Mouse (Mus musculus): ENCODE results near the gene Fbxo27. TPM values are rescaled to one million over a fixed set of nuclear protein-coding genes. Genes with fewer than 3 reads are reported as not detected.
A peak's percentile ranks its signal among the peaks of the same experiment; 100 is the strongest.

Fbxo27 gene
- polyA plus RNA-seq, 1 experiment: 1.7 TPM

GRCm38 (mm10) chr7:28732341-28733142 lies 39.9 kb downstream of the Fbxo27 start:
- H3K27me3 ChIP-seq (ENCODE audit: control insufficient read depth, insufficient read depth, low read length): no peaks in the 10 kb centered on the region
- H3K27ac ChIP-seq (ENCODE audit: insufficient read depth, low read depth, low read length): no peak overlapping the region
- TF ChIP-seq POLR2A (IDR thresholded peaks at IDR 0.05; ENCODE audit: low read depth, low read length): no peak
- no peak for TF ChIP-seq CTCF (IDR thresholded peaks at IDR 0.05; ENCODE audit: extremely low read depth, insufficient read length, insufficient replicate concordance, low read depth, low read length)
- H3K4me3 ChIP-seq (ENCODE audit: low read depth, low read length): peak overlapping the region; percentile 52
- 7% methylated on average over 58 of the region's 58 CpGs for WGBS
- peaks cover 8% of the 10 kb centered on the region for H3K4me1 ChIP-seq (ENCODE audit: control insufficient read depth, insufficient read depth, insufficient read length, low read length)
- H3K36me3 ChIP-seq (ENCODE audit: control insufficient read depth, insufficient read depth, low read length): no peaks in the 10 kb centered on the region

GRCm38 (mm10) chr7:28733211-28733610 lies 40.6 kb downstream of the Fbxo27 start:
- Histone ChIP-seq H3K27ac (ENCODE audit: insufficient read depth, low read depth, low read length) (no peak overlapping the region), H3K4me1 (ENCODE audit: control insufficient read depth, insufficient read depth, insufficient read length, low read length) (peaks cover 8% of the 10 kb centered on the region), H3K4me3 (ENCODE audit: low read depth, low read length) (peak overlapping the region; percentile 52), H3K36me3 (ENCODE audit: control insufficient read depth, insufficient read depth, low read length) (no peaks in the 10 kb centered on the region), H3K27me3 (ENCODE audit: control insufficient read depth, insufficient read depth, low read length) (no peaks in the 10 kb centered on the region)
- TF ChIP-seq CTCF (IDR thresholded peaks at IDR 0.05; ENCODE audit: extremely low read depth, insufficient read length, insufficient replicate concordance, low read depth, low read length) (no peak), POLR2A (IDR thresholded peaks at IDR 0.05; ENCODE audit: low read depth, low read length) (0 out of 2 replicates have a peak, but pooled peaks have one; percentile 17)
- WGBS: 24% methylated on average over 11 of the region's 11 CpGs

GRCm38 (mm10) chr7:28735701-28736100 lies 43.1 kb downstream of the Fbxo27 start:
- H3K36me3 ChIP-seq (ENCODE audit: control insufficient read depth, insufficient read depth, low read length): no peaks in the 10 kb centered on the region
- no peak overlapping the region for H3K4me3 ChIP-seq (ENCODE audit: low read depth, low read length)
- TF ChIP-seq CTCF (IDR thresholded peaks at IDR 0.05; ENCODE audit: extremely low read depth, insufficient read length, insufficient replicate concordance, low read depth, low read length) (no peak), POLR2A (IDR thresholded peaks at IDR 0.05; ENCODE audit: low read depth, low read length) (no peak)
- peaks cover 8% of the 10 kb centered on the region for H3K4me1 ChIP-seq (ENCODE audit: control insufficient read depth, insufficient read depth, insufficient read length, low read length)
- H3K27ac ChIP-seq (ENCODE audit: insufficient read depth, low read depth, low read length): no peak overlapping the region
- 77% methylated on average over 6 of the region's 6 CpGs for WGBS
- H3K27me3 ChIP-seq (ENCODE audit: control insufficient read depth, insufficient read depth, low read length): no peaks in the 10 kb centered on the region

- Histone ChIP-seq H3K27ac (ENCODE audit: insufficient read depth, low read depth, low read length) (no peak overlapping the region), H3K27me3 (ENCODE audit: control insufficient read depth, insufficient read depth, low read length) (no peaks in the 10 kb centered on the region), H3K4me1 (ENCODE audit: control insufficient read depth, insufficient read depth, insufficient read length, low read length) (peaks cover 3% of the 10 kb centered on the region; the same call in 1 of the 2 replicates), H3K4me3 (ENCODE audit: low read depth, low read length) (no peak overlapping the region), H3K36me3 (ENCODE audit: control insufficient read depth, insufficient read depth, low read length) (no peaks in the 10 kb centered on the region)
- 91% methylated on average over 21 of the region's 21 CpGs for WGBS
- TF ChIP-seq POLR2A (IDR thresholded peaks at IDR 0.05; ENCODE audit: low read depth, low read length) (no peak), CTCF (IDR thresholded peaks at IDR 0.05; ENCODE audit: extremely low read depth, insufficient read length, insufficient replicate concordance, low read depth, low read length) (no peak)
Observed at GRCm38 (mm10) chr7:28739829-28740228, 47.2 kb downstream of the Fbxo27 start.

GRCm38 (mm10) chr7:28740949-28741348 lies 48.3 kb downstream of the Fbxo27 start:
- TF ChIP-seq POLR2A (IDR thresholded peaks at IDR 0.05; ENCODE audit: low read depth, low read length) (no peak), CTCF (IDR thresholded peaks at IDR 0.05; ENCODE audit: extremely low read depth, insufficient read length, insufficient replicate concordance, low read depth, low read length) (no peak)
- 15% methylated on average over 9 of the region's 9 CpGs for WGBS
- 0 out of 2 replicates have a peak overlapping the region, but pooled peaks have one; percentile 23 for H3K27ac ChIP-seq (ENCODE audit: insufficient read depth, low read depth, low read length)
- no peaks in the 10 kb centered on the region for H3K27me3 ChIP-seq (ENCODE audit: control insufficient read depth, insufficient read depth, low read length)
- peaks cover 3% of the 10 kb centered on the region; the same call in 1 of the 2 replicates for H3K4me1 ChIP-seq (ENCODE audit: control insufficient read depth, insufficient read depth, insufficient read length, low read length)
- 0 out of 2 replicates have a peak, but pooled peaks cover 2% of the 10 kb centered on the region for H3K36me3 ChIP-seq (ENCODE audit: control insufficient read depth, insufficient read depth, low read length)
- peak overlapping the region; percentile 74 for H3K4me3 ChIP-seq (ENCODE audit: low read depth, low read length)

- 2% methylated on average over 13 of the region's 13 CpGs for WGBS
- TF ChIP-seq CTCF (IDR thresholded peaks at IDR 0.05; ENCODE audit: extremely low read depth, insufficient read length, insufficient replicate concordance, low read depth, low read length) (no peak), POLR2A (IDR thresholded peaks at IDR 0.05; ENCODE audit: low read depth, low read length) (no peak)
- H3K36me3 ChIP-seq (ENCODE audit: control insufficient read depth, insufficient read depth, low read length): 0 out of 2 replicates have a peak, but pooled peaks cover 2% of the 10 kb centered on the region
- H3K4me1 ChIP-seq (ENCODE audit: control insufficient read depth, insufficient read depth, insufficient read length, low read length): peaks cover 3% of the 10 kb centered on the region; the same call in 1 of the 2 replicates
- no peaks in the 10 kb centered on the region for H3K27me3 ChIP-seq (ENCODE audit: control insufficient read depth, insufficient read depth, low read length)
- peak overlapping the region; percentile 23; the same call in 1 of the 2 replicates for H3K27ac ChIP-seq (ENCODE audit: insufficient read depth, low read depth, low read length)
- peak overlapping the region; percentile 74 for H3K4me3 ChIP-seq (ENCODE audit: low read depth, low read length)
Observed at GRCm38 (mm10) chr7:28741368-28741708, 48.7 kb downstream of the Fbxo27 start.

- Histone ChIP-seq H3K36me3 (ENCODE audit: control insufficient read depth, insufficient read depth, low read length) (0 out of 2 replicates have a peak, but pooled peaks cover 4% of the 10 kb centered on the region), H3K27ac (ENCODE audit: insufficient read depth, low read depth, low read length) (peak within 1 kb of the TSS; percentile 72), H3K4me3 (ENCODE audit: low read depth, low read length) (peak within 1 kb of the TSS; percentile 74), H3K27me3 (ENCODE audit: control insufficient read depth, insufficient read depth, low read length) (no peaks in the 10 kb centered on the region), H3K4me1 (ENCODE audit: control insufficient read depth, insufficient read depth, insufficient read length, low read length) (peaks cover 3% of the 10 kb centered on the region; the same call in 1 of the 2 replicates)
- TF ChIP-seq POLR2A (IDR thresholded peaks at IDR 0.05; ENCODE audit: low read depth, low read length) (peak; percentile 53; the same call in 1 of the 2 replicates), CTCF (IDR thresholded peaks at IDR 0.05; ENCODE audit: extremely low read depth, insufficient read length, insufficient replicate concordance, low read depth, low read length) (peak; percentile 85)
- WGBS: under 1% methylated on average over 39 of the region's 39 CpGs
Observed at GRCm38 (mm10) chr7:28741709-28742438, 49.2 kb downstream of the Fbxo27 start, which contains the start of the genes Mrps12 and Sars2. Gene Mrps12 (minus strand): TSS chr7:28741820. Gene Sars2 (plus strand): TSS chr7:28741992.
